Mouse (Mus musculus): ENCODE results near the gene Dnajb6. TPM values are rescaled to one million over a fixed set of nuclear protein-coding genes. Genes with fewer than 3 reads are reported as not detected.

Dnajb6 gene
- polyA plus RNA-seq, 1 experiment = 49.8 TPM

DNA sequence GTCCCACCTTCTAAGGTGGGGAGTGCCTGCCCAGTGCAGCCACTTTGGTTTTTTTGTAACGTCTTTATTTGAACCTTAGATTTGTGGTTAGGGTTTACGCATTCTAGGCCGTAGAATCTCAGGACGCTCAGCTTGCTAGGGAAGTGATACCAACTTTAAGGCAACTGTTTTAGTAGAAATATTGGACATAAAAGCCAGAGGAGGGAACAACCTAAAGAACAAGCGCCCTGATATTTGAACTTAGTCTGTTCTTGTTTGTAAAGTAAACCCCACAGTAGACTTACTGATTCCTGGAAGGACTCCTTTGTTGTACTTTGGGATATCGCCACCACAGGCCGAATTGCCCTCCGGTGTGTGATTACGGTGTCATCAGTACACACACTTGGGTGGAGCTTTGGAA lies 1.5 kb downstream of the Dnajb6 start:
- TF ChIP-seq POLR2A (IDR thresholded peaks at IDR 0.05; ENCODE audit: low read depth, low read length) (no peak), CTCF (conservative IDR thresholded peaks at IDR 0.05; ENCODE audit: insufficient read depth, insufficient read length, low read depth, low read length) (no peak)
- Histone ChIP-seq H3K27ac (ENCODE audit: insufficient read depth, low read depth, low read length) (peak overlapping the region; percentile 42; the same call in 1 of the 2 replicates), H3K4me3 (ENCODE audit: insufficient read depth, low read depth, low read length) (peak overlapping the region; percentile 93), H3K27me3 (replicated peaks; ENCODE audit: control insufficient read depth, insufficient read depth, low read length) (no peaks in the 10 kb centered on the region), H3K36me3 (ENCODE audit: control insufficient read depth, insufficient read depth, low read length) (no peaks in the 10 kb centered on the region), H3K4me1 (ENCODE audit: control insufficient read depth, insufficient read depth, low read length) (peaks cover 28% of the 10 kb centered on the region; the same call in 1 of the 2 replicates)
- 18% methylated on average over 9 of the region's 9 CpGs for WGBS
- DNase-seq = no peak

DNA sequence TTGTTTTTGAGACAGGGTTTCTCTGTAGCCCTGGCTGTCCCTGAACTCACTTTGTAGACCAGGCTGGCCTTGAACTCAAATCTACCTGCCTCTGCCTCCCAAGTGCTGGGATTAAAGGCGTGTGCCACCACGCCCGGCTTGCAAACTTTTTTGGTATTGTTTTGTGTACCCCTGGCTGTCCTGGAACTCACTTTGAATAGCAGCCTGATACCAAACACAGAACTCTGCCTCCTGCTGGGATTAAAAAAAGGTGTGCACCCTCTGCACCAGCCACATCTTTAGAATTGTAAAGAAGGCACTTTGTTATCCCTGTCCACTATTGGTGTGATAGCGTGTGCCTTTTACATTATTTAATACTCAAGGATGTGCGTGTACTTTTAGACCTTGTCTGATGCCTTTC lies 2.0 kb downstream of the Dnajb6 start:
- Histone ChIP-seq H3K27me3 (replicated peaks; ENCODE audit: control insufficient read depth, insufficient read depth, low read length) (no peaks in the 10 kb centered on the region), H3K4me3 (ENCODE audit: insufficient read depth, low read depth, low read length) (no peak overlapping the region), H3K4me1 (ENCODE audit: control insufficient read depth, insufficient read depth, low read length) (peaks cover 28% of the 10 kb centered on the region; the same call in 1 of the 2 replicates), H3K36me3 (ENCODE audit: control insufficient read depth, insufficient read depth, low read length) (no peaks in the 10 kb centered on the region), H3K27ac (ENCODE audit: insufficient read depth, low read depth, low read length) (no peak overlapping the region)
- WGBS = 84% methylated on average over 5 of the region's 5 CpGs
- DNase-seq = no peak
- TF ChIP-seq POLR2A (IDR thresholded peaks at IDR 0.05; ENCODE audit: low read depth, low read length) (no peak), CTCF (conservative IDR thresholded peaks at IDR 0.05; ENCODE audit: insufficient read depth, insufficient read length, low read depth, low read length) (no peak)

- peaks cover 28% of the 10 kb centered on the region; the same call in 1 of the 2 replicates for H3K4me1 ChIP-seq (ENCODE audit: control insufficient read depth, insufficient read depth, low read length)
- 61% methylated on average over 4 of the region's 4 CpGs for WGBS
- no peak for DNase-seq
Observed at GRCm38 (mm10) chr5:29738076-29738475, 2.6 kb downstream of the Dnajb6 start.

DNA sequence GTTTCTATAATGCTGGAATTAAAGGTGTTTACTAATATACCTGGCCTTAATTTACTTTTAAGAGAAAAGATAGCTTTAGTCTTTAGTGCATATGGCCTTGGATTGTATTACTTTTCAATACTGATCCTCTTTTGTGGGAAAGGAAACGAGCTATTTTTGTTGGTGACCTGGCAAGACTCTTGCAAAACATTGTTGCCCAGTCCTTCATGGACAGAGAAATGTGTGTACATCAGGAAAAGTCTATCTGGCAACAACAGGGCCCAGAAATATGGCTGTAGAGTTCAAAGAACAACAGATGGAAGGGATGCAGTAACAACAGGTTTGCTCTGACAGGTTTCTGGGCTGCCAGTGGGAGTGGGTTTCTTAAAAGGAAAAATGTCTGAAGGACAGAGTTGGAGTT lies 5.2 kb downstream of the Dnajb6 start:
- H3K36me3 ChIP-seq (ENCODE audit: control insufficient read depth, insufficient read depth, low read length) = no peaks in the 10 kb centered on the region
- no peaks in the 10 kb centered on the region for H3K27me3 ChIP-seq (replicated peaks; ENCODE audit: control insufficient read depth, insufficient read depth, low read length)
- no peak for TF ChIP-seq CTCF (conservative IDR thresholded peaks at IDR 0.05; ENCODE audit: insufficient read depth, insufficient read length, low read depth, low read length)
- WGBS = 13% methylated on average over 1 of the region's 1 CpGs
- peak overlapping the region; percentile 82 for H3K27ac ChIP-seq (ENCODE audit: insufficient read depth, low read depth, low read length)
- H3K4me1 ChIP-seq (ENCODE audit: control insufficient read depth, insufficient read depth, low read length) = peaks cover 24% of the 10 kb centered on the region; the same call in 1 of the 2 replicates
- H3K4me3 ChIP-seq (ENCODE audit: insufficient read depth, low read depth, low read length) = no peak overlapping the region
- DNase-seq = no peak

More at GRCm38 (mm10) chr5:29738076-29738475, 2.6 kb downstream of the Dnajb6 start:
- Histone ChIP-seq H3K4me3 (ENCODE audit: insufficient read depth, low read depth, low read length) (no peak overlapping the region), H3K27ac (ENCODE audit: insufficient read depth, low read depth, low read length) (no peak overlapping the region), H3K27me3 (replicated peaks; ENCODE audit: control insufficient read depth, insufficient read depth, low read length) (no peaks in the 10 kb centered on the region), H3K36me3 (ENCODE audit: control insufficient read depth, insufficient read depth, low read length) (no peaks in the 10 kb centered on the region)
- TF ChIP-seq CTCF (conservative IDR thresholded peaks at IDR 0.05; ENCODE audit: insufficient read depth, insufficient read length, low read depth, low read length) (no peak), POLR2A (IDR thresholded peaks at IDR 0.05; ENCODE audit: low read depth, low read length) (no peak)

DNA sequence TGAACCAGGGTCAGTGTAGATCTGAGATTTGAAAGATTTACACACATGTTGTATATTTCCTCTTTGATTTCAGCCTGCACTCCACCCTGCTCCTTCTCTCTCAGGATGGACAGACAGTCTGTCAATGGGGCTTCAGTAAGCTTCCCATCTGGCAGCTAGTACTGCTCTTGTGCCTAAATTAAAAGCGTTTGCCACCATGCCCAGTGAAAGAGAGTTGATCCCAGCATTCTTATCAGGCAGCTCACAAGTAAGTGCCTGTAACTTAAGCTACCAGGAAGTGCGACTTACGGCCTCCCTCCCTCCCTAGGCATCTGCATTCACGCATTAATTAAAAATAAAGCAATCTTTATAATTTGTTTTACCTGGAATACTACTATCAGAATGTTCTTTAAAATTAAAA lies 5.6 kb downstream of the Dnajb6 start:
- WGBS = 44% methylated on average over 4 of the region's 4 CpGs

DNA sequence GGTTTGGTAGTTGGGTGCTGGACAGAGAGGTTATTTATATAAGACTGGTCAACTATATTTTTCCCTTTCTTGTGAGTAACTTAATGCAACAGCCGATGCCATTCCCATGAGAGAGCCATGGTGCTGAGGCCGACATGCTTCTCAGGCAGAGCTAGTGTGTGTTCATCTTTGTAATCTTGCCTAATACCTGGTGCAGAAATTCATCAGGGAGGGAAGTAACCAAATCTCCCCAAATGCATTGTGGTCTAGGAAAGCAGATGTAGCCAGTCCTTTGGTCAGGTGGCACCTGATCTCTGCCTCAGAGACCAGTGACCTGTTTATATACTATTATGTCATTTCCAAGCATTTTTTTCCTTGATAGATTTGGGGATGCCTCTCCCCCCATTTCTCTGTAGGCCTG lies 12.2 kb downstream of the Dnajb6 start:
- no peak for TF ChIP-seq POLR2A (IDR thresholded peaks at IDR 0.05; ENCODE audit: low read depth, low read length)
- no peak for TF ChIP-seq CTCF (conservative IDR thresholded peaks at IDR 0.05; ENCODE audit: insufficient read depth, insufficient read length, low read depth, low read length)
- H3K4me3 ChIP-seq (ENCODE audit: insufficient read depth, low read depth, low read length) = no peak overlapping the region
- no peak for DNase-seq
- H3K27ac ChIP-seq (ENCODE audit: insufficient read depth, low read depth, low read length) = no peak overlapping the region
- 94% methylated on average over 2 of the region's 2 CpGs for WGBS
- no peaks in the 10 kb centered on the region for H3K27me3 ChIP-seq (replicated peaks; ENCODE audit: control insufficient read depth, insufficient read depth, low read length)
- no peaks in the 10 kb centered on the region; the same call in 1 of the 2 replicates for H3K4me1 ChIP-seq (ENCODE audit: control insufficient read depth, insufficient read depth, low read length)
- H3K36me3 ChIP-seq (ENCODE audit: control insufficient read depth, insufficient read depth, low read length) = peaks cover 5% of the 10 kb centered on the region

More for the DNA sequence above, 5.6 kb downstream of the Dnajb6 start:
- no peak for DNase-seq
- Histone ChIP-seq H3K4me1 (ENCODE audit: control insufficient read depth, insufficient read depth, low read length) (peaks cover 24% of the 10 kb centered on the region; the same call in 1 of the 2 replicates), H3K27ac (ENCODE audit: insufficient read depth, low read depth, low read length) (0 out of 2 replicates have a peak overlapping the region, but pooled peaks have one; percentile 82), H3K27me3 (replicated peaks; ENCODE audit: control insufficient read depth, insufficient read depth, low read length) (no peaks in the 10 kb centered on the region), H3K4me3 (ENCODE audit: insufficient read depth, low read depth, low read length) (no peak overlapping the region), H3K36me3 (ENCODE audit: control insufficient read depth, insufficient read depth, low read length) (no peaks in the 10 kb centered on the region)
- TF ChIP-seq CTCF (conservative IDR thresholded peaks at IDR 0.05; ENCODE audit: insufficient read depth, insufficient read length, low read depth, low read length) = no peak
- no peak for TF ChIP-seq POLR2A (IDR thresholded peaks at IDR 0.05; ENCODE audit: low read depth, low read length)

DNA sequence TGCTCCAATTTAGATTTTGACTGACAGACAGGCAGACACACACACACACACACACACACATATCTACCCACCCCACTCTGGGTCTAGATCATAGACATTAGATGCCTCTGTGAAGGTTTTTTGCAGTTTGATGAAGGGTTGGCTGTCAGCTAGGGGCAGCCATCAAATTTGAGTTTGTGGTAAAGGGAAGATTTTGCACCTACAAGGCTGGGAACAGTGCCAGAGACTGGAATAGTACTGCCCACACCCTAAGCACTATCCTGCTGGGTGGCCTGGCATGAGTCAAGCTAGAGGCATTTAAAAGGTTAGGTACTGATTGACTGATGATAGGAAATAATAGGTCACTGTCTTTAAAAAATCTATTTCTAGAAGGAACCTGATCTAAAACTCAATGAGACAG lies 15.8 kb downstream of the Dnajb6 start:
- no peaks in the 10 kb centered on the region for H3K27me3 ChIP-seq (replicated peaks; ENCODE audit: control insufficient read depth, insufficient read depth, low read length)
- no peak overlapping the region for H3K27ac ChIP-seq (ENCODE audit: insufficient read depth, low read depth, low read length)
- peaks cover 9% of the 10 kb centered on the region for H3K36me3 ChIP-seq (ENCODE audit: control insufficient read depth, insufficient read depth, low read length)
- no peak for DNase-seq
- H3K4me3 ChIP-seq (ENCODE audit: insufficient read depth, low read depth, low read length) = no peak overlapping the region
- H3K4me1 ChIP-seq (ENCODE audit: control insufficient read depth, insufficient read depth, low read length) = no peaks in the 10 kb centered on the region; the same call in 1 of the 2 replicates
- TF ChIP-seq CTCF (conservative IDR thresholded peaks at IDR 0.05; ENCODE audit: insufficient read depth, insufficient read length, low read depth, low read length) = no peak
- no peak for TF ChIP-seq POLR2A (IDR thresholded peaks at IDR 0.05; ENCODE audit: low read depth, low read length)
